Mouse (Mus musculus) lung, postnatal 25 days (tissue): ENCODE results near the gene Itgax.
"Not testable (repeated sequence)": the region's sequence is repeated elsewhere in the genome, so short reads cannot be mapped to it uniquely, and the experiment has no call there.

Source experiments
- DNase-seq: peaks from one replicate; pipeline ENCODE4 v3.0.0; 2022; ENCODE audit warnings: low spot score

The Itgax gene

GRCm38 (mm10) chr7:128158688-128159354 is 29.5 kb downstream of the Itgax start:
- DNase-seq, result not testable (repeated sequence)

GRCm38 (mm10) chr7:128164001-128164400 is 34.7 kb downstream of the Itgax start:
- no peak for DNase-seq

GRCm38 (mm10) chr7:128166391-128166790 is 37.0 kb downstream of the Itgax start:
- DNase-seq, result no peak

GRCm38 (mm10) chr7:128169996-128170395 is 40.6 kb downstream of the Itgax start:
- no peak for DNase-seq

DNA sequence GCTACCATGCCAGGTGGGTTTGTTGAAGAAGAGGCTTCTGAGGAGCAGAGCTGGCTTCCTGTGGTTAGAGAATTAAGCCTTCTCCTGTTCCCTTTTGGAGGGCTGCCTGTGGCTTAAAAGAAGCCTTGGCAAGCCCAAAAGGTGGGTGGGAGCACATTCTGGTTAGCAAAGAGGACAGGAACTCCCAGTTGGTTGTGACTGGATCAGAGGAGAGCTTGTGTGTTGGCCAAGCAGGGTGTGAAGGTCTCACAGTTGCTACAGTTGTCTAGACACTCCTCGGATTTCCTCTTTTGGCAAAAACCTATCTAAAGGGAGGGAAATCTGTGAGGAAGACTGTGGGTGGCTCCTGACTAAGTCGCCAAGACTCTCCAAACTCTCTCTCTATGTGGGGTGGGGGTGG is 49.0 kb downstream of the Itgax start:
- no peak for DNase-seq

GRCm38 (mm10) chr7:128180126-128180525 is 50.8 kb downstream of the Itgax start:
- DNase-seq, result no peak

DNA sequence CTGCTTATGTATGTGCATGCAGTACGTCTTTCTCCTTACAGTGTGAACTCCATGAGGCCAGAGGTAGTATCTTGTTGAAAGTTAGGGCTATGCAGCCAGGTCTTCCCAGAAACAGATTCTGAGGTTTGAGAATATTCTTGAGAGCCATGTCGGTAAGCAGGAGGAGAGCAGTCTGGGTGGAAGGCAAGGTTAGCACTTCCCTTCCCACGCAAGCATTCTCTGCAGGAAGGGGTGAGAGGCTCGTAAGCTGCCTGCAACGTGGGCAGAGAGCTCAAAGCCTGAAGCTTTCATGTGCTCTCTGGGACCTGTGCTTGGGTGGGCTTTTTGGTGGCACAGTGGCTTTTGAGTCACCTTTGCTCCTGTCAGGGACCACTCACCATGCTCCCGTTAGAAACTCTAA is 51.2 kb downstream of the Itgax start:
- no peak for DNase-seq

DNA sequence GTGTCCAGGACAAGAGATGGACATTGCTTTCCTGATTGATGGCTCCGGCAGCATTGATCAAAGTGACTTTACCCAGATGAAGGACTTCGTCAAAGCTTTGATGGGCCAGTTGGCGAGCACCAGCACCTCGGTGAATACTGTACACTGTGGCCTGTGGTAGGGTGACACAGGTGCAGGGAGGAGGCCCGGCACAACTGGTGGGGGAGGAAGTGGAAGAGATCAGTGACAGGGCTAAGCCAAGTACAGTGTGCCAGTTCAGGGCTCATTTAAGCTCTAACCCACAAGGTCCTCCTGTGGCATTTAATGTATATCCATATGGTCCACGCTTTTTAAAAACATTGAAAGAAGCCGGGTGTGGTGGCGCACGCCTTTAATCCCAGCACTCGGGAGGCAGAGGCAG is 52.3 kb downstream of the Itgax start:
- DNase-seq, result no peak
